Mouse (Mus musculus) erythroblast, embryonic 14.5 days (primary cell): ENCODE measurements around the gene Zmynd10. TPM values are rescaled to one million over a fixed set of nuclear protein-coding genes. Genes with fewer than 3 reads are reported as not detected.

Experiments
- H3K27me3 ChIP-seq: 2 replicates; pipeline ENCODE4 v1.6.1; 2012; ENCODE audit warnings: inconsistent platforms; ENCODE audit not compliant: control insufficient read depth
- H3K36me3 ChIP-seq: 2 replicates; pipeline ENCODE4 v1.6.1; 2012; ENCODE audit warnings: mild to moderate bottlenecking, inconsistent platforms; ENCODE audit not compliant: control insufficient read depth
- H3K4me1 ChIP-seq: 2 replicates; pipeline ENCODE4 v1.6.1; 2012; ENCODE audit warnings: inconsistent platforms; ENCODE audit not compliant: control insufficient read depth
- H3K4me3 ChIP-seq: replicated peaks from 2 replicates; pipeline ENCODE3; 2012; ENCODE audit warnings: moderate library complexity, mild to moderate bottlenecking, inconsistent platforms
- H3K9me3 ChIP-seq: 2 replicates; pipeline ENCODE4 v1.6.1; 2012; ENCODE audit warnings: low read length, inconsistent platforms, mixed read lengths; ENCODE audit not compliant: control insufficient read depth
- GATA1 ChIP-seq: IDR thresholded peaks from 2 replicates; pipeline ENCODE4 v1.6.1; 2012; ENCODE audit warnings: low read length, inconsistent platforms, mixed read lengths
- TAL1 ChIP-seq: IDR thresholded peaks from 3 replicates; pipeline ENCODE4 v1.6.1; 2012; ENCODE audit warnings: low read length, inconsistent platforms, mixed read lengths
- polyA plus RNA-seq: library from polyadenylated mRNA; stranded (reverse); fragments of >175 nt; gene quantifications from 2 replicates; pipeline ENCODE4 v1.2.3, GENCODE M21; 2012

The Zmynd10 gene
- polyA plus RNA-seq, 1 experiment = not detected

GRCm38 (mm10) chr9:107514303-107514955 is 32.7 kb upstream of the Zmynd10 start:
- Histone ChIP-seq H3K9me3 (no peaks in the 10 kb centered on the region), H3K4me1 (no peaks in the 10 kb centered on the region), H3K27me3 (peaks cover 4% of the 10 kb centered on the region; the same call in 1 of the 2 replicates), H3K4me3 (no peak overlapping the region), H3K36me3 (no peaks in the 10 kb centered on the region)
- TF ChIP-seq TAL1 = no peak
- TF ChIP-seq GATA1 = no peak

- no peaks in the 10 kb centered on the region for H3K9me3 ChIP-seq
- peaks cover 7% of the 10 kb centered on the region for H3K4me1 ChIP-seq
- no peaks in the 10 kb centered on the region for H3K36me3 ChIP-seq
- TF ChIP-seq TAL1 (no peak), GATA1 (no peak)
- H3K27me3 ChIP-seq = peaks cover 31% of the 10 kb centered on the region
- no peak overlapping the region for H3K4me3 ChIP-seq
These were observed 26.8 kb upstream of the Zmynd10 start for GRCm38 (mm10) chr9:107520331-107520730.

- no peaks in the 10 kb centered on the region for H3K9me3 ChIP-seq
- peaks cover 7% of the 10 kb centered on the region for H3K4me1 ChIP-seq
- no peaks in the 10 kb centered on the region for H3K36me3 ChIP-seq
- no peak for TF ChIP-seq TAL1
- H3K27me3 ChIP-seq = peaks cover 40% of the 10 kb centered on the region
- H3K4me3 ChIP-seq = no peak overlapping the region
These were observed 25.9 kb upstream of the Zmynd10 start for GRCm38 (mm10) chr9:107521190-107521589.

DNA sequence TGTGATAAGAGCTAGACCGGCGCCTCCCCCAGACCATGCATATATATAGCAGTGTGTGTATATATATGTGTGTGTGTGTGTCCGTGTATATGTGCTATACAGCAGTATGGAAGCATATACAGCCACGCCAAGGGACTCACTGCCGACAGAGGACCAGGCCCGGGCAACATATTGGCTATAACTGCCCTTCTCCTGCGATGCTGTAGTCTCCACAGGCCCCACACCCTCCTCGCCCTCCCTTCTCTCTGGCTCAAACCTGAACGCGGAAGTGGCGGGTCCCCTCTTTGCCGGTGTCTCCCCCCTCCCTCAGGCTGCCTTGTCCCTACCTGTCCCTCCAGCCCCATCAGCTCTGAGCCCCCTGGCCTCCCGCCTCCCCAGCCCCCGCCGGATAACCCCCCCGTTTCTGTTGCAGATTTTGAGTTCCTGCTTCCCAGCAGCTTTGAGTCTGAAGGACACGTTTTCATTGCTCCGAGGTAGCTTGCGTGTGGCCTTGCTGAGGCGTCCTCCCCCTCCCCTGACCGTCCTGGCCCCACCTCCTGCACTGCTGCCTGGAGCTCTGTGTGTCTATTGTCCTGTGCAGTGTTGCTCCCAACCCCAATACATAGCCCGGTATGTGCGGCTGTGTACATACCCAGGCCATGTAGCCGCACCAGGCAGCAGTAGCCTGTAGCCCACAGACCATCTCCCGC is 25.2 kb upstream of the Zmynd10 start:
- Histone ChIP-seq H3K9me3 (peaks cover 3% of the 10 kb centered on the region; the same call in 1 of the 2 replicates), H3K4me3 (no peak overlapping the region), H3K4me1 (peaks cover 14% of the 10 kb centered on the region), H3K27me3 (peaks cover 46% of the 10 kb centered on the region), H3K36me3 (no peaks in the 10 kb centered on the region)
- no peak for TF ChIP-seq GATA1
- no peak for TF ChIP-seq TAL1

- Histone ChIP-seq H3K9me3 (peaks cover 3% of the 10 kb centered on the region; the same call in 1 of the 2 replicates), H3K4me1 (peaks cover 19% of the 10 kb centered on the region), H3K4me3 (no peak overlapping the region), H3K27me3 (peaks cover 51% of the 10 kb centered on the region), H3K36me3 (no peaks in the 10 kb centered on the region)
- TF ChIP-seq GATA1 (no peak), TAL1 (no peak)
These were observed 24.7 kb upstream of the Zmynd10 start for GRCm38 (mm10) chr9:107522400-107522711.

- peak overlapping the region; percentile 51 for H3K4me3 ChIP-seq
- H3K9me3 ChIP-seq = peaks cover 3% of the 10 kb centered on the region; the same call in 1 of the 2 replicates
- H3K36me3 ChIP-seq = no peaks in the 10 kb centered on the region
- no peak for TF ChIP-seq TAL1
- TF ChIP-seq GATA1 = no peak
- H3K27me3 ChIP-seq = peaks cover 53% of the 10 kb centered on the region
- H3K4me1 ChIP-seq = peaks cover 19% of the 10 kb centered on the region
These were observed 20.7 kb upstream of the Zmynd10 start for GRCm38 (mm10) chr9:107526198-107527026.

GRCm38 (mm10) chr9:107533791-107534407 is 13.2 kb upstream of the Zmynd10 start, which contains the start of gene Tmem115:
TSS of gene Tmem115 (plus strand) at chr9:107533945.
- H3K9me3 ChIP-seq = no peaks in the 10 kb centered on the region
- peaks cover 32% of the 10 kb centered on the region for H3K36me3 ChIP-seq
- H3K4me1 ChIP-seq = peaks cover 54% of the 10 kb centered on the region
- peaks cover 3% of the 10 kb centered on the region; the same call in 1 of the 2 replicates for H3K27me3 ChIP-seq
- no peak for TF ChIP-seq GATA1
- TF ChIP-seq TAL1 = no peak
- H3K4me3 ChIP-seq = peak within 1 kb of the TSS; percentile 70

DNA sequence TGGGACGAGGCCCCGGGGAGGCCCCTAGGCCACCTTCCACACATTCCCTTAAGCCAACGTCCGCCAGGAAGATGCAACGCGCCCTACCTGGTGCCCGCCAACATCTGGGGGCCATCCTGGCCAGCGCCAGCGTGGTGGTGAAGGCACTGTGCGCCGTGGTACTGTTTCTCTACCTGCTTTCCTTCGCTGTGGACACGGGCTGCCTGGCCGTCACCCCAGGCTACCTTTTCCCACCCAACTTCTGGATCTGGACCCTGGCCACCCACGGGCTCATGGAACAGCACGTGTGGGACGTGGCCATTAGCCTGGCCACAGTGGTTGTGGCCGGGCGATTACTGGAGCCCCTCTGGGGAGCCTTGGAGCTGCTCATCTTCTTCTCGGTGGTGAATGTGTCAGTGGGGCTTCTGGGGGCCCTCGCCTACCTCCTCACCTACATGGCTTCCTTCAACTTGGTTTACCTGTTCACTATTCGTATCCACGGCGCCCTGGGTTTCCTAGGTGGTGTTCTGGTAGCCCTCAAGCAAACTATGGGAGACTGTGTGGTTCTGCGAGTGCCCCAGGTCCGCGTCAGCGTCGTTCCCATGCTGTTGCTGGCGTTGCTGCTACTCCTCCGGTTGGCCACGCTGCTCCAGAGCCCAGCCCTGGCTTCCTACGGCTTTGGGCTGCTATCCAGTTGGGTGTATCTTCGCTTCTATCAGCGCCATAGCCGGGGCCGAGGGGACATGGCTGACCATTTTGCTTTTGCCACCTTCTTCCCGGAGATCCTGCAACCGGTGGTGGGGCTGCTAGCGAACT is 12.5 kb upstream of the Zmynd10 start:
- Histone ChIP-seq H3K4me1 (peaks cover 55% of the 10 kb centered on the region), H3K36me3 (peaks cover 39% of the 10 kb centered on the region), H3K27me3 (peaks cover 3% of the 10 kb centered on the region; the same call in 1 of the 2 replicates), H3K9me3 (no peaks in the 10 kb centered on the region), H3K4me3 (peak overlapping the region; percentile 70)
- no peak for TF ChIP-seq GATA1
- no peak for TF ChIP-seq TAL1
